Mouse (Mus musculus): ENCODE measurements at regions not wholly inside any gene's neighbourhood (a gene's known extent, or its start where the extent isn't known, plus 50 kb on each side); places are given as distances from the start of the nearest gene placed in this dataset.

DNA sequence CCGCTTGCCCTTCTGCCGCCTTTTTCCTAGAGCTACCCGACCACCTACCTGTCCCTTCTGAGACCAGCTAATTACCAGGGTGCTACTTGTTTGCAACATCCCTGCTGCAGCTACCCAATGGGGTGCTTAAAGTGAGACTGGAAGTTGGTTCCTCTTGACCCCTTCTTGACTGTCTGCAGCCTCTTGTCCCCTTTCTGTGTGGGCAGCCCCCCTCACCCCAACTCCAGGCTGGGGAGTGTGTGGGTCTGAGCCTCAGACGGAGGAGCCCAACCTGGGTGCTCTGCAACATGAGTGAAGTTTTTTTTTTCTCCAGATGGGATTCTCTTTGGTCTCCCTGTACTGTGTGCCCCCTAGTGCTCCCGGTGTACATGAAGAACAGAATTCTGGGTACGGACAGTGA is 91.7 kb downstream of the Fam168b start:
- no peak for ATAC-seq (replicated peaks; ENCODE audit: extremely low read depth, insufficient read depth, low FRiP score)
- 3% methylated on average over 6 of the region's 6 CpGs for WGBS
- H3K4me1 ChIP-seq (ENCODE audit: control insufficient read depth, insufficient read depth, low read length), result peaks cover 8% of the 10 kb centered on the region
- peaks cover 40% of the 10 kb centered on the region for H3K27me3 ChIP-seq (ENCODE audit: control insufficient read depth, insufficient read depth, low read length)
- peak overlapping the region; percentile 96 for H3K4me2 ChIP-seq (ENCODE audit: low read depth, low read length)
- no peaks in the 10 kb centered on the region for H3K36me3 ChIP-seq (ENCODE audit: control insufficient read depth, insufficient read depth)
- H3K9me3 ChIP-seq (replicated peaks; ENCODE audit: control insufficient read depth, low read length), result no peaks in the 10 kb centered on the region
- no peak overlapping the region for H3K9ac ChIP-seq (ENCODE audit: low read length)
- no peak overlapping the region for H3K27ac ChIP-seq (ENCODE audit: low read length)
- H3K4me3 ChIP-seq (ENCODE audit: low read length), result peak overlapping the region; percentile 65

DNA sequence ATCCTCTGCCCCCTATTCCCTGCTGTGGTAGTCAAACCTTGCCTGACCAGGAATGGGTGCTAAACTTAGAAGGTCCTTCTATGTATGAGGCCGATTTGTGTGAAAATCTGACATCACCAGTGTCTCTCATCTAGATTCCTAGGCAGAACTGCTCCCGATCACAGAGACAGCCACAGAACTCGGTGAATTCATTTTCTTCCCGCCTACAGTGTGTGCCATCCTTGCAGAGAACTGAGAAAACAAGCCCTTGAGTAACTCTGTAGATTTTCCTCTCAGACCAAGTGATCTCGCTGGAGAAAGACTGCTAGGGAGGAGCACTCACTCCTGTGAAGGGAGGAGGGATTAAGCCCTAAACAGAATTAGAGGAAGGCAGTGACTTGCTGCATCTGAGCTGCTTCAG is 89.3 kb downstream of the Fam168b start:
- WGBS, result 53% methylated on average over 5 of the region's 5 CpGs
- no peak overlapping the region for H3K4me2 ChIP-seq (ENCODE audit: low read depth, low read length)
- H3K9ac ChIP-seq (ENCODE audit: low read length), result no peak overlapping the region
- no peak for ATAC-seq (replicated peaks; ENCODE audit: extremely low read depth, insufficient read depth, low FRiP score)
- no peak overlapping the region for H3K27ac ChIP-seq (ENCODE audit: low read length)
- no peaks in the 10 kb centered on the region for H3K9me3 ChIP-seq (replicated peaks; ENCODE audit: control insufficient read depth, low read length)
- no peaks in the 10 kb centered on the region for H3K36me3 ChIP-seq (ENCODE audit: control insufficient read depth, insufficient read depth)
- no peak overlapping the region for H3K4me3 ChIP-seq (ENCODE audit: low read length)
- H3K27me3 ChIP-seq (ENCODE audit: control insufficient read depth, insufficient read depth, low read length), result peaks cover 37% of the 10 kb centered on the region
- peaks cover 8% of the 10 kb centered on the region for H3K4me1 ChIP-seq (ENCODE audit: control insufficient read depth, insufficient read depth, low read length)

- H3K9ac ChIP-seq (ENCODE audit: low read length), result no peak overlapping the region
- H3K4me2 ChIP-seq (ENCODE audit: low read depth, low read length), result no peak overlapping the region
- 65% methylated on average over 4 of the region's 4 CpGs for WGBS
- H3K27ac ChIP-seq (ENCODE audit: low read length), result no peak overlapping the region
- H3K27me3 ChIP-seq (ENCODE audit: control insufficient read depth, insufficient read depth, low read length), result no peaks in the 10 kb centered on the region
- H3K4me1 ChIP-seq (ENCODE audit: control insufficient read depth, insufficient read depth, low read length), result no peaks in the 10 kb centered on the region
- no peak for ATAC-seq (replicated peaks; ENCODE audit: extremely low read depth, insufficient read depth, low FRiP score)
- no peaks in the 10 kb centered on the region for H3K36me3 ChIP-seq (ENCODE audit: control insufficient read depth, insufficient read depth)
- no peak overlapping the region for H3K4me3 ChIP-seq (ENCODE audit: low read length)
- no peaks in the 10 kb centered on the region for H3K9me3 ChIP-seq (replicated peaks; ENCODE audit: control insufficient read depth, low read length)
Measured at GRCm38 (mm10) chr1:34760547-34760946, 82.3 kb downstream of the Fam168b start.

- Histone ChIP-seq H3K4me2 (ENCODE audit: low read depth, low read length) (no peak overlapping the region), H3K4me3 (ENCODE audit: low read length) (no peak overlapping the region), H3K4me1 (ENCODE audit: control insufficient read depth, insufficient read depth, low read length) (no peaks in the 10 kb centered on the region), H3K9me3 (replicated peaks; ENCODE audit: control insufficient read depth, low read length) (no peaks in the 10 kb centered on the region), H3K27me3 (ENCODE audit: control insufficient read depth, insufficient read depth, low read length) (no peaks in the 10 kb centered on the region), H3K9ac (ENCODE audit: low read length) (no peak overlapping the region), H3K36me3 (ENCODE audit: control insufficient read depth, insufficient read depth) (no peaks in the 10 kb centered on the region), H3K27ac (ENCODE audit: low read length) (no peak overlapping the region)
- ATAC-seq (replicated peaks; ENCODE audit: extremely low read depth, insufficient read depth, low FRiP score), result no peak
Measured at GRCm38 (mm10) chr1:34761436-34761835, 81.4 kb downstream of the Fam168b start.

- Histone ChIP-seq H3K4me3 (ENCODE audit: low read length) (no peak overlapping the region), H3K9me3 (replicated peaks; ENCODE audit: control insufficient read depth, low read length) (no peaks in the 10 kb centered on the region), H3K4me1 (ENCODE audit: control insufficient read depth, insufficient read depth, low read length) (no peaks in the 10 kb centered on the region), H3K36me3 (ENCODE audit: control insufficient read depth, insufficient read depth) (no peaks in the 10 kb centered on the region), H3K9ac (ENCODE audit: low read length) (no peak overlapping the region), H3K27ac (ENCODE audit: low read length) (no peak overlapping the region), H3K4me2 (ENCODE audit: low read depth, low read length) (no peak overlapping the region), H3K27me3 (ENCODE audit: control insufficient read depth, insufficient read depth, low read length) (no peaks in the 10 kb centered on the region)
- no peak for ATAC-seq (replicated peaks; ENCODE audit: extremely low read depth, insufficient read depth, low FRiP score)
- WGBS, result 91% methylated on average over 5 of the region's 5 CpGs
Measured at GRCm38 (mm10) chr1:34761870-34762269, 81.0 kb downstream of the Fam168b start.

Measured in heart, embryonic 16.5 days (tissue).